Mouse (Mus musculus) heart, embryonic 14.5 days (tissue): ENCODE data around the gene Pcyt1b. TPM values are rescaled to one million over a fixed set of nuclear protein-coding genes. Genes with fewer than 3 reads are reported as not detected.

ENCODE experiments used
- ATAC-seq: fragments of 200-750 bp; cut with Nextera tagmentation; 2 replicates; pipeline ENCODE4 v1.8.0; 2017; ENCODE audit warnings: low read depth, moderate TSS enrichment; ENCODE audit not compliant: insufficient number of reproducible peaks, insufficient read depth, low FRiP score
- H3K27ac ChIP-seq, 2 experiments: fragments of 200-500 bp in 1 of 2; fragments of 300-500 bp in 1 of 2; sonication (generic) in 1 of 2; replicated peaks in 1 of 2; 2 replicates each; pipeline ENCODE4 v1.5.1; 2012 to 2014; ENCODE audit warnings: low read depth in 2 of 2, low read length in 2 of 2, control low read depth in 1 of 2, mild to moderate bottlenecking in 1 of 2, mixed read lengths in 1 of 2; ENCODE audit not compliant: control insufficient read depth in 1 of 2, insufficient read depth in 1 of 2
- H3K27me3 ChIP-seq: fragments of 300-500 bp; sonication (generic); 2 replicates; pipeline ENCODE4 v1.6.1; 2014; ENCODE audit warnings: mild to moderate bottlenecking, low read length, control low read depth; ENCODE audit not compliant: control insufficient read depth, insufficient read depth
- H3K36me3 ChIP-seq: fragments of 300-500 bp; sonication (generic); 2 replicates; pipeline ENCODE4 v1.6.1; 2014; ENCODE audit warnings: mild to moderate bottlenecking, control low read depth, low read length, mixed read lengths; ENCODE audit not compliant: control insufficient read depth, insufficient read depth
- H3K4me1 ChIP-seq, 2 experiments: fragments of 200-500 bp in 1 of 2; fragments of 300-500 bp in 1 of 2; sonication (generic) in 1 of 2; 2 replicates each; pipeline ENCODE4 v1.6.1; 2012 to 2014; ENCODE audit warnings: low read length in 2 of 2, control low read depth in 1 of 2, mixed read lengths in 1 of 2; ENCODE audit not compliant: control insufficient read depth in 2 of 2, insufficient read depth in 2 of 2
- H3K4me2 ChIP-seq: fragments of 300-500 bp; sonication (generic); 2 replicates; pipeline ENCODE4 v1.6.1; 2014; ENCODE audit warnings: mild to moderate bottlenecking, low read length
- H3K4me3 ChIP-seq, 2 experiments: fragments of 200-500 bp in 1 of 2; fragments of 300-500 bp in 1 of 2; sonication (generic) in 1 of 2; 2 replicates each; pipeline ENCODE4 v1.5.1; 2012 to 2014; ENCODE audit warnings: low read length in 2 of 2, mild to moderate bottlenecking in 2 of 2, control low read depth in 1 of 2, low read depth in 1 of 2, moderate library complexity in 1 of 2; ENCODE audit not compliant: control insufficient read depth in 1 of 2, insufficient read depth in 1 of 2
- H3K9ac ChIP-seq: fragments of 300-500 bp; sonication (generic); 2 replicates; pipeline ENCODE4 v1.6.1; 2014; ENCODE audit warnings: mild to moderate bottlenecking, low read length
- H3K9me3 ChIP-seq: fragments of 300-500 bp; sonication (generic); 2 replicates; pipeline ENCODE4 v1.6.1; 2016; ENCODE audit warnings: low read length, control low read depth; ENCODE audit not compliant: control insufficient read depth
- WGBS: fragments of 180-500 bp; shearing (Covaris S2); extraction: QIAGEN DNeasy Blood & Tissue Kit; methylation state at CpG from one replicate; pipeline ENCODE4 v1.1.7; 2014; 5-methylcytosine and 5-hydroxymethylcytosine counted together
- polyA plus RNA-seq: library from polyadenylated mRNA; unstranded; fragments of >200 nt; fragmentation: Nextera tagmentation; extraction: Ambion mirVana; gene quantifications from 2 replicates; pipeline ENCODE4 v1.2.1, GENCODE M21; 2014

Pcyt1b gene
- polyA plus RNA-seq, 1 experiment from 2014 or later: 1.00 TPM

DNA sequence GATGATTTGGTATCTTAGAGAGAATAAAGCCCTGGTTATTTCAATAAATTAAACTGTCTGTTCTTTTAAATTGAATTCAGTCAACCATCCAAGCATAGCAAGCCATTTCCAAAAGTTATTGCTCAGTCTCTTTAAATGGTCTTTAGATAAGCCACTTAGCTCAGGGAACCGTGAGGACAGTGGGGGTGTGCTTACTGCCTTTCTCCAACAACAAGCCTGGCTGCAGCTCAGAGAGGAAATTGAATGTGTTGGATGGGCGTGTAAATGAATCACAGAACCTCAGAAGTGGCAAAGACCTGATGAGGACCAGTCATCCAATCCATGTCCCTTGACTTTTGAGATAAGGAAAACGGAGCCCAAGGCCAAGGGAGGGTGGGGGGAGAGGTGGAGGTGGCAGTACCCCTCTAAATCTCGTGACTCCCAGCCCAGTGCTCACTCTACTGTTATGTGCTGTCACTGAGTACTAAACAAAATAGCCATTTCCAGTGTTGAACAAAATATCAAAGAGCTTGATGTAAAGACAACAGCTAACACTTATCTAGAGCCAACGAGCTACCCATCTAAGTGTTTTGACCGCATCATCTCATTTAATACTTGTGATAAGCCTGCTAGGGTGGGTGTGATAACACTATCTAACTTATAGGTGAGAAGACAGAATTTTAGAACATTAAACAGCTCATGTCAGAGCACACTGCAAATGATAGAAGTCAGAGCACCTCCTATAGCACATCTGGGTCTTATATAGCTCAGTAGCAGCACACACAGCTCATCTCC lies 78.5 kb downstream of the Pcyt1b start:
- Histone ChIP-seq H3K9ac (no peak overlapping the region), H3K4me2 (no peak overlapping the region), H3K27ac (no peak overlapping the region), H3K27me3 (no peaks in the 10 kb centered on the region), H3K4me3 (no peak overlapping the region), H3K4me1 (no peaks in the 10 kb centered on the region), H3K9me3 (no peaks in the 10 kb centered on the region), H3K36me3 (no peaks in the 10 kb centered on the region)
- ATAC-seq: no peak
- WGBS: 44% methylated on average over 6 of the region's 6 CpGs

GRCm38 (mm10) chrX:93749165-93749564 lies 94.5 kb downstream of the Pcyt1b start:
- Histone ChIP-seq H3K9me3 (no peaks in the 10 kb centered on the region), H3K27me3 (no peaks in the 10 kb centered on the region), H3K4me1 (no peaks in the 10 kb centered on the region), H3K4me2 (no peak overlapping the region), H3K4me3 (no peak overlapping the region), H3K36me3 (no peaks in the 10 kb centered on the region), H3K27ac (no peak overlapping the region), H3K9ac (no peak overlapping the region)
- ATAC-seq: no peak
- WGBS: 90% methylated on average over 1 of the region's 1 CpGs

GRCm38 (mm10) chrX:93750566-93750965 lies 95.9 kb downstream of the Pcyt1b start:
- 74% methylated on average over 6 of the region's 6 CpGs for whole genome bisulfite sequencing
- ATAC-seq: no peak
- Histone ChIP-seq H3K9ac (no peak overlapping the region), H3K4me3 (no peak overlapping the region), H3K4me1 (no peaks in the 10 kb centered on the region), H3K9me3 (no peaks in the 10 kb centered on the region), H3K4me2 (no peak overlapping the region), H3K36me3 (no peaks in the 10 kb centered on the region), H3K27ac (no peak overlapping the region), H3K27me3 (no peaks in the 10 kb centered on the region)

- ATAC-seq: no peak
- WGBS: 62% methylated on average over 11 of the region's 11 CpGs
- H3K4me1 ChIP-seq: no peaks in the 10 kb centered on the region
- H3K27me3 ChIP-seq: no peaks in the 10 kb centered on the region
- no peak overlapping the region for H3K27ac ChIP-seq
- H3K4me2 ChIP-seq: no peak overlapping the region
- no peaks in the 10 kb centered on the region for H3K36me3 ChIP-seq
- H3K9ac ChIP-seq: no peak overlapping the region
- H3K4me3 ChIP-seq: no peak overlapping the region
- H3K9me3 ChIP-seq: no peaks in the 10 kb centered on the region
Observed at GRCm38 (mm10) chrX:93755210-93755842, 100.7 kb downstream of the Pcyt1b start.

- Histone ChIP-seq H3K27ac (no peak overlapping the region), H3K9me3 (no peaks in the 10 kb centered on the region), H3K27me3 (no peaks in the 10 kb centered on the region), H3K4me3 (no peak overlapping the region), H3K36me3 (no peaks in the 10 kb centered on the region), H3K4me2 (no peak overlapping the region), H3K9ac (no peak overlapping the region), H3K4me1 (no peaks in the 10 kb centered on the region)
- no peak for ATAC-seq
- WGBS: 57% methylated on average over 7 of the region's 7 CpGs
Observed at GRCm38 (mm10) chrX:93756867-93757455, 102.3 kb downstream of the Pcyt1b start.

- Histone ChIP-seq H3K4me1 (no peaks in the 10 kb centered on the region), H3K27me3 (peaks cover 3% of the 10 kb centered on the region; the same call in 1 of the 2 replicates), H3K9ac (no peak overlapping the region), H3K27ac (no peak overlapping the region), H3K36me3 (peaks cover 11% of the 10 kb centered on the region; the same call in 1 of the 2 replicates), H3K4me3 (no peak overlapping the region), H3K9me3 (no peaks in the 10 kb centered on the region), H3K4me2 (no peak overlapping the region)
- WGBS: 80% methylated on average over 3 of the region's 3 CpGs
- ATAC-seq: no peak
Observed at GRCm38 (mm10) chrX:93760770-93761169, 106.1 kb downstream of the Pcyt1b start.

- no peak for ATAC-seq
- no peak overlapping the region for H3K27ac ChIP-seq
- H3K4me3 ChIP-seq: no peak overlapping the region
- H3K4me1 ChIP-seq: no peaks in the 10 kb centered on the region
- no peak overlapping the region for H3K4me2 ChIP-seq
- H3K9ac ChIP-seq: no peak overlapping the region
- H3K27me3 ChIP-seq: no peaks in the 10 kb centered on the region; the same call in 1 of the 2 replicates
- WGBS: 67% methylated on average over 1 of the region's 1 CpGs
- H3K36me3 ChIP-seq: 0 out of 2 replicates have a peak, but pooled peaks cover 5% of the 10 kb centered on the region
- H3K9me3 ChIP-seq: no peaks in the 10 kb centered on the region
Observed at GRCm38 (mm10) chrX:93789562-93789961, 134.9 kb downstream of the Pcyt1b start.
